Mouse (Mus musculus): ENCODE data around the gene Chrm1. TPM values are rescaled to one million over a fixed set of nuclear protein-coding genes. Genes with fewer than 3 reads are reported as not detected.

The Chrm1 gene
- polyA plus RNA-seq, 1 experiment: 2.4 TPM

- peaks cover 6% of the 10 kb centered on the region for H3K4me1 ChIP-seq (ENCODE audit: control insufficient read depth, insufficient read depth, insufficient read length, low read length)
- H3K4me3 ChIP-seq (ENCODE audit: low read depth, low read length): no peak overlapping the region
- 93% methylated on average over 4 of the region's 4 CpGs for WGBS
- no peak for TF ChIP-seq POLR2A (IDR thresholded peaks at IDR 0.05; ENCODE audit: low read depth, low read length)
- no peak for TF ChIP-seq CTCF (IDR thresholded peaks at IDR 0.05; ENCODE audit: extremely low read depth, insufficient read length, insufficient replicate concordance, low read depth, low read length)
- H3K36me3 ChIP-seq (ENCODE audit: control insufficient read depth, insufficient read depth, low read length): no peaks in the 10 kb centered on the region
- no peak overlapping the region for H3K27ac ChIP-seq (ENCODE audit: insufficient read depth, low read depth, low read length)
- H3K27me3 ChIP-seq (ENCODE audit: control insufficient read depth, insufficient read depth, low read length): no peaks in the 10 kb centered on the region
Observed at GRCm38 (mm10) chr19:8681633-8682362, 18.2 kb downstream of the Chrm1 start.

GRCm38 (mm10) chr19:8682996-8683395 lies 19.4 kb downstream of the Chrm1 start:
- Histone ChIP-seq H3K36me3 (ENCODE audit: control insufficient read depth, insufficient read depth, low read length) (no peaks in the 10 kb centered on the region), H3K27ac (ENCODE audit: insufficient read depth, low read depth, low read length) (no peak overlapping the region), H3K27me3 (ENCODE audit: control insufficient read depth, insufficient read depth, low read length) (no peaks in the 10 kb centered on the region), H3K4me3 (ENCODE audit: low read depth, low read length) (no peak overlapping the region), H3K4me1 (ENCODE audit: control insufficient read depth, insufficient read depth, insufficient read length, low read length) (peaks cover 6% of the 10 kb centered on the region)
- WGBS: 1% methylated on average over 3 of the region's 3 CpGs
- TF ChIP-seq CTCF (IDR thresholded peaks at IDR 0.05; ENCODE audit: extremely low read depth, insufficient read length, insufficient replicate concordance, low read depth, low read length) (no peak), POLR2A (IDR thresholded peaks at IDR 0.05; ENCODE audit: low read depth, low read length) (no peak)

GRCm38 (mm10) chr19:8683627-8684026 lies 20.0 kb downstream of the Chrm1 start:
- TF ChIP-seq CTCF (IDR thresholded peaks at IDR 0.05; ENCODE audit: extremely low read depth, insufficient read length, insufficient replicate concordance, low read depth, low read length): no peak
- TF ChIP-seq POLR2A (IDR thresholded peaks at IDR 0.05; ENCODE audit: low read depth, low read length): no peak
- H3K4me3 ChIP-seq (ENCODE audit: low read depth, low read length): no peak overlapping the region
- peaks cover 6% of the 10 kb centered on the region for H3K4me1 ChIP-seq (ENCODE audit: control insufficient read depth, insufficient read depth, insufficient read length, low read length)
- 82% methylated on average over 2 of the region's 2 CpGs for WGBS
- H3K36me3 ChIP-seq (ENCODE audit: control insufficient read depth, insufficient read depth, low read length): no peaks in the 10 kb centered on the region
- no peak overlapping the region for H3K27ac ChIP-seq (ENCODE audit: insufficient read depth, low read depth, low read length)
- no peaks in the 10 kb centered on the region for H3K27me3 ChIP-seq (ENCODE audit: control insufficient read depth, insufficient read depth, low read length)

GRCm38 (mm10) chr19:8691871-8692539 lies 28.4 kb downstream of the Chrm1 start:
- Histone ChIP-seq H3K27ac (ENCODE audit: insufficient read depth, low read depth, low read length) (no peak overlapping the region), H3K36me3 (ENCODE audit: control insufficient read depth, insufficient read depth, low read length) (no peaks in the 10 kb centered on the region), H3K4me1 (ENCODE audit: control insufficient read depth, insufficient read depth, insufficient read length, low read length) (no peaks in the 10 kb centered on the region), H3K4me3 (ENCODE audit: low read depth, low read length) (no peak overlapping the region), H3K27me3 (ENCODE audit: control insufficient read depth, insufficient read depth, low read length) (no peaks in the 10 kb centered on the region)
- WGBS: 71% methylated on average over 9 of the region's 9 CpGs
- no peak for TF ChIP-seq POLR2A (IDR thresholded peaks at IDR 0.05; ENCODE audit: low read depth, low read length)

- no peak for TF ChIP-seq POLR2A (IDR thresholded peaks at IDR 0.05; ENCODE audit: low read depth, low read length)
- TF ChIP-seq CTCF (IDR thresholded peaks at IDR 0.05; ENCODE audit: extremely low read depth, insufficient read length, insufficient replicate concordance, low read depth, low read length): no peak
- no peaks in the 10 kb centered on the region for H3K36me3 ChIP-seq (ENCODE audit: control insufficient read depth, insufficient read depth, low read length)
- no peaks in the 10 kb centered on the region for H3K4me1 ChIP-seq (ENCODE audit: control insufficient read depth, insufficient read depth, insufficient read length, low read length)
- WGBS: 82% methylated on average over 5 of the region's 5 CpGs
- H3K4me3 ChIP-seq (ENCODE audit: low read depth, low read length): no peak overlapping the region
- H3K27ac ChIP-seq (ENCODE audit: insufficient read depth, low read depth, low read length): no peak overlapping the region
- no peaks in the 10 kb centered on the region for H3K27me3 ChIP-seq (ENCODE audit: control insufficient read depth, insufficient read depth, low read length)
Observed at GRCm38 (mm10) chr19:8692740-8693139, 29.2 kb downstream of the Chrm1 start.

- no peaks in the 10 kb centered on the region for H3K36me3 ChIP-seq (ENCODE audit: control insufficient read depth, insufficient read depth, low read length)
- H3K4me1 ChIP-seq (ENCODE audit: control insufficient read depth, insufficient read depth, insufficient read length, low read length): peaks cover 7% of the 10 kb centered on the region; the same call in 1 of the 2 replicates
- no peak overlapping the region for H3K27ac ChIP-seq (ENCODE audit: insufficient read depth, low read depth, low read length)
- 10% methylated on average over 6 of the region's 6 CpGs for WGBS
- no peaks in the 10 kb centered on the region for H3K27me3 ChIP-seq (ENCODE audit: control insufficient read depth, insufficient read depth, low read length)
- no peak overlapping the region for H3K4me3 ChIP-seq (ENCODE audit: low read depth, low read length)
- TF ChIP-seq POLR2A (IDR thresholded peaks at IDR 0.05; ENCODE audit: low read depth, low read length) (no peak), CTCF (IDR thresholded peaks at IDR 0.05; ENCODE audit: extremely low read depth, insufficient read length, insufficient replicate concordance, low read depth, low read length) (peak; percentile 64)
Observed at GRCm38 (mm10) chr19:8695330-8695729, 31.7 kb downstream of the Chrm1 start.

- peaks cover 7% of the 10 kb centered on the region; the same call in 1 of the 2 replicates for H3K4me1 ChIP-seq (ENCODE audit: control insufficient read depth, insufficient read depth, insufficient read length, low read length)
- H3K36me3 ChIP-seq (ENCODE audit: control insufficient read depth, insufficient read depth, low read length): no peaks in the 10 kb centered on the region
- H3K27ac ChIP-seq (ENCODE audit: insufficient read depth, low read depth, low read length): no peak overlapping the region
- H3K4me3 ChIP-seq (ENCODE audit: low read depth, low read length): no peak overlapping the region
- H3K27me3 ChIP-seq (ENCODE audit: control insufficient read depth, insufficient read depth, low read length): no peaks in the 10 kb centered on the region
- TF ChIP-seq CTCF (IDR thresholded peaks at IDR 0.05; ENCODE audit: extremely low read depth, insufficient read length, insufficient replicate concordance, low read depth, low read length) (no peak), POLR2A (IDR thresholded peaks at IDR 0.05; ENCODE audit: low read depth, low read length) (no peak)
- 80% methylated on average over 9 of the region's 9 CpGs for WGBS
Observed at GRCm38 (mm10) chr19:8699652-8700051, 36.1 kb downstream of the Chrm1 start.
